ENCODE assay signal across 17 mouse cellular contexts in the genomic region with DNA sequence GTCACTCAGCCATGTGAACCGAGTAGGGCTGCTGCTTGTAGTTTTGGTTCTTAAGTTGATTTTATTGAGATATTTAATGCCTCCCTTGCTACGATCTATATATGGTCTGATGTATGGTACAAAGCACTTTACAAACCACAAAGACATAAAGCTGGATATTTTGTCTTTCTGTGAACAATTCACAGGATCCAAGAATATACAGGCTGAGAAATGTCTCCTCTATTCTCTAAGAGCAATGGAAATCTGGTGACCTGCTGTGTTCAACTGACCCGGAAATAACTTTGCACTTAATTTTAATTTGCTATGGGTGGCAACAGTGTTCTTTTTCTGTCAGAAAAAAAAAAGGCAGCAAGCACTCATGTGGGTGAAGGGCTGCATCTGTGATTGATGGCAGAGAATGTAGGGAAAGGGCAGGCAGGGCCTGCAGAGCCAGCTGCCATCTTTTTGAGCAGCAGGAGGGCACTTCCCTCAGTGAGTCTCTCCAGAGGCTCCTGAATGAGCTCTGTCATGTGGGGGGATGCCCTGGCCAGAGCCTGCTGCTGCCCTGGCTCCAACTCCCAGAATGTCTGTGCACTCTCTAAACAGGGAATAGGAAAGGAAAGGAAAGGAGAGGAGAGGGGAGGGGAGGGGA.
A peak's percentile ranks its signal among the peaks of the same experiment; 100 is the strongest.
DNase-seq lines count a peak whose midpoint lies in the region; ATAC-seq lines count a peak whose summit lies in the region.
"Had no signal": no experiment of that assay in that cellular context is flagged by ENCODE, and none has a peak within 500 bp of the region (broad histone marks: within the 10 kb centered on the region; RNA-seq: fewer than 3 reads in every experiment).

No protein-coding gene starts in this region.

- H3K36me3 ChIP-seq in hindbrain, embryonic 15.5 days = no peaks in the 10 kb centered on the region
- no peaks in the 10 kb centered on the region for H3K36me3 ChIP-seq in neural tube, embryonic 13.5 days
- H3K36me3 ChIP-seq in kidney, embryonic 15.5 days = no peaks in the 10 kb centered on the region
- H3K36me3 ChIP-seq: heart, embryonic 13.5 days; liver, embryonic 13.5 days; stomach, embryonic 15.5 days had no signal

- H3K9me3 ChIP-seq in hindbrain, embryonic 15.5 days = no peaks in the 10 kb centered on the region
- H3K9me3 ChIP-seq in neural tube, embryonic 13.5 days = no peaks in the 10 kb centered on the region
- no peaks in the 10 kb centered on the region for H3K9me3 ChIP-seq in kidney, embryonic 15.5 days (replicated peaks)
- H3K9me3 ChIP-seq: heart, embryonic 13.5 days; liver, embryonic 13.5 days; stomach, embryonic 15.5 days had no signal

- no peak overlapping the region for H3K4me2 ChIP-seq in hindbrain, embryonic 15.5 days
- no peak overlapping the region for H3K4me2 ChIP-seq in neural tube, embryonic 13.5 days
- H3K4me2 ChIP-seq in kidney, embryonic 15.5 days = no peak overlapping the region
- H3K4me2 ChIP-seq: heart, embryonic 13.5 days; liver, embryonic 13.5 days; stomach, embryonic 15.5 days had no signal

- peak; percentile 56; the same call in 1 of the 2 replicates for ATAC-seq in hindbrain, embryonic 15.5 days (ENCODE audit: low FRiP score, low read depth)
- ATAC-seq in neural tube, embryonic 13.5 days (ENCODE audit: low read depth) = peak; percentile 77; the same call in 1 of the 2 replicates
- ATAC-seq in kidney, embryonic 15.5 days (replicated peaks; ENCODE audit: low FRiP score) = no peak
- ATAC-seq: lung, postnatal 0 days had no signal

- intact Hi-C loops in left cerebral cortex, postnatal 4 days (cut with DNase I) = no loop called here
- intact Hi-C loops in left cerebral cortex, postnatal 36 days (cut with DNase I) = no loop called here

- peaks cover 3% of the 10 kb centered on the region; the same call in 1 of the 2 replicates for H3K4me1 ChIP-seq in hindbrain, embryonic 15.5 days (replicated peaks)
- peaks cover 10% of the 10 kb centered on the region; the same call in 1 of the 2 replicates for H3K4me1 ChIP-seq in neural tube, embryonic 13.5 days (replicated peaks)
- no peaks in the 10 kb centered on the region for H3K4me1 ChIP-seq in kidney, embryonic 15.5 days
- H3K4me1 ChIP-seq: heart, embryonic 13.5 days; liver, embryonic 13.5 days; stomach, embryonic 15.5 days had no signal

- DNase-seq in embryo, embryonic 10 days (ENCODE audit: low spot score) = peak; percentile 66
- no peak for DNase-seq in embryo, embryonic 9.5 days (ENCODE audit: extremely low spot score)
- peak; percentile 40 for DNase-seq in left cerebral cortex, postnatal 4 days
- no peak for DNase-seq in left cerebral cortex, postnatal 36 days (ENCODE audit: low spot score in 2 of 2)
- no peak for DNase-seq in adrenal gland, postnatal 14 days
- DNase-seq: cerebellum, adult 8-10 months; gastrocnemius, postnatal 36 days; kidney, adult 2 months; kidney, postnatal 4 days; liver, embryonic 13.5 days; thymus, postnatal 4 days had no signal

- no peak overlapping the region for H3K27ac ChIP-seq in hindbrain, embryonic 15.5 days (replicated peaks)
- H3K27ac ChIP-seq in neural tube, embryonic 13.5 days (replicated peaks) = peak overlapping the region; percentile 65; the same call in 1 of the 2 replicates
- H3K27ac ChIP-seq in kidney, embryonic 15.5 days = no peak overlapping the region
- H3K27ac ChIP-seq: heart, embryonic 13.5 days; liver, embryonic 13.5 days; stomach, embryonic 15.5 days had no signal

- WGBS in hindbrain, embryonic 15.5 days = 18% methylated on average over 3 of the region's 3 CpGs
- WGBS in neural tube, embryonic 13.5 days = 18% methylated on average over 3 of the region's 3 CpGs
- WGBS in kidney, embryonic 15.5 days = 75% methylated on average over 3 of the region's 3 CpGs

- H3K9ac ChIP-seq in hindbrain, embryonic 15.5 days = no peak overlapping the region
- no peak overlapping the region for H3K9ac ChIP-seq in neural tube, embryonic 13.5 days
- H3K9ac ChIP-seq in kidney, embryonic 15.5 days = no peak overlapping the region
- H3K9ac ChIP-seq: heart, embryonic 13.5 days; liver, embryonic 13.5 days; stomach, embryonic 15.5 days had no signal

- H3K4me3 ChIP-seq in hindbrain, embryonic 15.5 days = no peak overlapping the region
- H3K4me3 ChIP-seq in neural tube, embryonic 13.5 days = no peak overlapping the region
- H3K4me3 ChIP-seq in kidney, embryonic 15.5 days (replicated peaks) = no peak overlapping the region
- H3K4me3 ChIP-seq: heart, embryonic 13.5 days; liver, embryonic 13.5 days; stomach, embryonic 15.5 days had no signal

- H3K27me3 ChIP-seq in hindbrain, embryonic 15.5 days = no peaks in the 10 kb centered on the region
- H3K27me3 ChIP-seq in neural tube, embryonic 13.5 days = no peaks in the 10 kb centered on the region
- H3K27me3 ChIP-seq in kidney, embryonic 15.5 days = no peaks in the 10 kb centered on the region
- H3K27me3 ChIP-seq: liver, embryonic 13.5 days; stomach, embryonic 15.5 days had no signal

Comparison
In these comparisons a context has a peak if more than half of its experiments do, and no peak if none do; other contexts are left out.
1. DNase-seq: peak in embryo, embryonic 10 days (single experiment) and left cerebral cortex, postnatal 4 days (single experiment); none in embryo, embryonic 9.5 days (single experiment), left cerebral cortex, postnatal 36 days (0 of 2) and adrenal gland, postnatal 14 days (single experiment).